Mouse (Mus musculus): ENCODE data around the gene Syt12.

Gene Syt12

GRCm38 (mm10) chr19:4477345-4478189 is at the start of gene Syt12:
Gene Syt12 (minus strand): TSS chr19:4477447.
- DNase-seq (ENCODE audit: low spot score in 2 of 2): peak; percentile 38 to 61

DNA sequence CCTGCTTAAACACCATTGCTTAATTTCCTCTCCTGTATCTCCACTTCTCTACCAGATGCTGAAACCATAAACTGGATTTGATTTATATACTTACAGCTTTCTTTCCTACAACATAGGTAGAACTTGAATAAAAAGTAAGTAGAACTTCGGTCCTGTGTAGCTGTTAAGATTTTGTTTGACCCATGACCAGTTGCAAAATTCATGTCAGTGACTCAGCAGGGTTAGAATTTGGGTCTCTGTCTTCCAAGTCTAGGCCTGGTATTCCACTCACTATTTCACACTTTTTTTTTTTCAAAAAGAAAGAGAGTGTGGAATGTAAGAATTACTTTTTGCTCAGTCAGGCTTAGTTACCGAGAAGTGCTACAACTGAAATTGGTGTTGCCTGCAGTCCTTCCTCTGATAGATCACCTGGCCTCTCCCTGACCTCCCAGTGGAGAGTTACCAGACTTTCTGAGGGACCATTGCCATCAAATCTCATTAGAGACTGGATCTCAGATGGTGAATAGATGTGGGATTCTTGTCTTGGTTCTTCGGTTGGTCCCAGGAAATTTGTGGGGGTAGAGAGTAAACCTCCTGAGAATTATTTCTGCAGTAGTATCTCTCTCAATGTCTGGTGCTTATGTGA is 44.3 kb upstream of the Syt12 start:
- no peak for DNase-seq (ENCODE audit: low spot score in 2 of 2)

- DNase-seq (ENCODE audit: low spot score in 2 of 2): no peak
Measured at GRCm38 (mm10) chr19:4517483-4517882, 40.2 kb upstream of the Syt12 start.

- DNase-seq (ENCODE audit: low spot score in 2 of 2): no peak
Measured at GRCm38 (mm10) chr19:4516288-4516687, 39.0 kb upstream of the Syt12 start.

DNA sequence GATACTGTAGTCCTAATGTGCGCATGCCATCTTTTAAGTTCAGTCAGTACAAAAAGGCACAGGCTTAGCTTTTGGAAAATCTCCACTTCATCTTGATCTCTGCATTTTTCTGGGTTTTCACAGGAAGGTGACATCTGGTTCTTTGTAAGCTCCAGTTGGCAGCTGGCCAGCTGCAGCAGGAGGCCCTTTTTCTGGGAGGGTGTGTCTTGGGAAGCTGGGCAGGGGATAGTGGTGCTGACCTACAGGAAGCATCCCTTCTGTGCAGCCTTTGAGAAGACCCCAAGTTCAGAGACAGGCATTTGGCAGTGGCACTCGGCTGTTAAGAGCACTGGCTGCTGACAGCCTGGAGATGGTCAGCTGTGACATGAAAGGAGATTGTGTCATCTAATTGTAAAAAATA is 38.5 kb upstream of the Syt12 start:
- no peak for DNase-seq (ENCODE audit: low spot score in 2 of 2)

- DNase-seq (ENCODE audit: low spot score in 2 of 2): no peak
Measured at GRCm38 (mm10) chr19:4513236-4513858, 36.1 kb upstream of the Syt12 start.

DNA sequence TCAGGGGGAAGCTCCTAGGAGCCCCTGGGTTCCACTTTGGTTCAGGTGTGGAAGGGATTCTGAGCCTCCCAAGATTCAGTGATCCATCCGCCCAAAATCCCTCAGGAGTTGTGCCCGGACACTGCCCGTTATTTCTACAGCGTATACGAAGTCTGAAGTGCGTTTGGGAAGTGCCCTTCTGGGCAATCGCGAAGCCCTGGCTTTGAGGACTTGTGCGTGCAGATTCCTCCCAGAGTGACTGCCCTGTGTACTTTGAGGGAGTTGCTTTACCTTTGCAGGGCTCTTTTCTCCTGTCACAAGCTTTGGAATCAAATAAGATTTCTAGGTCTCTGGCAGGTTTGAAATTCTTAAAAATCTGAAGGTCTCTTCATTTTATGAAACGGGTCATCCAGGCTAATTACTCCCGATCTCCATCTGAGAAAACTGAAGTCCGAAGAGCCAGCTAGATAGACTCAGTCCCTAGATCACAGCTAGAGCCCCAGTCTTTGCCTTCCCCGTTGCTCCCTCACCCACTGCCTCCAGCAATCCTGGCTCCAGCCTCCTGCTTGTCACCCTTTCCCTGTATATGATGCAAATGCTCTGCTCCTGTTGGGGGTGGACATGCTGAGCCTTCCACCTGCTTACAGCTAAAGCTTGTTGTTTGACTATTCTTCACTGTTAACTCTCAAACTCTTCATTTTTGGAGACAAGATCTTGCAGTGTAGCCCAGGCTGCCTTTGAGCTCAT is 34.0 kb upstream of the Syt12 start:
- no peak for DNase-seq (ENCODE audit: low spot score in 2 of 2)

- peak; percentile 98 to 99 for DNase-seq (ENCODE audit: low spot score in 2 of 2)
Measured at GRCm38 (mm10) chr19:4509986-4510963, 33.0 kb upstream of the Syt12 start, which contains the start of gene Pcx. Gene Pcx (plus strand): TSS chr19:4510472.

- no peak for DNase-seq (ENCODE audit: low spot score in 2 of 2)
Measured at GRCm38 (mm10) chr19:4507746-4508145, 30.5 kb upstream of the Syt12 start.

DNA sequence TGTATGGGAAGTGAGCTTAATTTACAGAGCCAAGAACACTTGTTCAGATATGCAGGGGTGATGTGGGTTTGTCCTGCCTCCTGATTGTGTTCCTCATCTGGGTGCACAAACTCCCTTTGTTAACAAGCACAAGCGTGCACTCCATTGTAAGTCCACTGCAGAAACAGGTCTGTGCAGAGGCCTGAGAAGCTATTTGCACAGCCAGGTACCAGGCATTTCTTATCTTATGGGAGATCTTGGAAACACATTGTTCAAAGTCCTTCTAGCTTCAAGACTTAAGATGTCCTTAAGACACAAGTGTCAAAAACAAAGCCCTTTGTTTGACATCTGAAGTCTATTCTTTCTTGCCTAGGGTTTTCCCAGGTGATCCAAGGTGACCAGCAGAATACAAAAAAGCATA is 27.6 kb upstream of the Syt12 start:
- DNase-seq (ENCODE audit: low spot score in 2 of 2): no peak

DNA sequence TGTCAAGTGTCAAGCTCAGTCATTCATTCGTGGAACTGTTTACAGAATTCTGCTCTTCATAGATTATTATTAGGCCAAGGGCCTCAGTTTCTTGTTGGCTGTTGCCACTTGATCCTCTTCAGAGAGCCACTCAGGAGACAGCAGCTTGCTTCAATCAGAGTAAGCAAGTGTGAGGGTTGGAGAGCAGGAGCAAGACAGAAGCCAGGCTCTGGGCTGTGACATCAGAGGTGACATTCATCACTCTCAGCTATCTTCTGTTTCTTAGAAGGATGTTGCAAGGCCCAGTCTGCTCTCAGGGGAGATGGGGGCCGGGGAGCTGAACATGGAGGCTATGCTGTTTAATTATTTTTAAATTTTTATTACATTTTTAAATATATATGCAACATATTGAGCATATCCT is 25.5 kb upstream of the Syt12 start:
- no peak for DNase-seq (ENCODE audit: low spot score in 2 of 2)

- no peak for DNase-seq (ENCODE audit: low spot score in 2 of 2)
Measured at GRCm38 (mm10) chr19:4498062-4498933, 21.1 kb upstream of the Syt12 start, which contains the start of gene 2010003K11Rik. Gene 2010003K11Rik (minus strand): TSS chr19:4498583.

GRCm38 (mm10) chr19:4497263-4497973 is 20.2 kb upstream of the Syt12 start:
- peak in 1 of 2 experiments; percentile 69 for DNase-seq (ENCODE audit: low spot score in 2 of 2)

- no peak for DNase-seq (ENCODE audit: low spot score in 2 of 2)
Measured at GRCm38 (mm10) chr19:4496535-4497262, 19.5 kb upstream of the Syt12 start.

DNA sequence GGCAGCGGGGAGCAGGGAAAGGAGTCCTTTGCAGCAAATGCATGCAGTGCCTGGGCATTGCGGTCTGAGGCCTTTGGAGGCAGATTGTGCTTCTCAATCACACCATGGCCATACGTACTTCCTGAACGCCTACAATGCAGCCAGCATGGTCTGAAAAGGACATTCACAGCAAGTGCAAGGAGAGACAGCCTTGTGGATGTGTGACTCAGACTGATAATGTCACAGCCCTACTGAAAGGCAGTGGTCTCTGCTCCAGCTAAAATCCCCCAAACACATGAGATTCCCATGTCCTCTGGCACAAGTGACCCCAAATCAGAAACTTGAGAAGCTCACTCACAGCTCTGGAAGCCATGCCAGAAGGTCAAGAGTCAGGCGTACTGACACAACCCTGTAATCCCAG is 18.6 kb upstream of the Syt12 start:
- no peak for DNase-seq (ENCODE audit: low spot score in 2 of 2)

DNA sequence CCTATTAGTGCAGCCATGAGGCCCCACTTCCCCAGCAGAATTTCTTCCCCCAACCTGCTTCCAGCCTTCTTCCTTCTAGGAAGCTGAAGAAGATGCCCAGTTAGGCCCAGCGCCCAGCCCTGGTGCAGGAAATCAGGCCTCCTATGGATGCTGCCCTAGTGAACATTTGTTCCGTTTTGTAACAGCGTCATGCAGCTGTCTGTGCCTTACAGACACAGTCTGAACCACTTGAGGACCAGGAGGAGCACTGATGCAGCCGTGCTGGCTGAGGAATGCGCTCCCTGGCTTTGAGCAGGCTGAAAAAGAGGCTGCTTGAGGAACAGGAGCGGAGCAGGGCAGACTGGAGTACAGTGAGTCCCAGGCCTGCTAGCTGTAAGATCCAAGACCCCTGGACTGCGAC is 17.5 kb upstream of the Syt12 start:
- DNase-seq (ENCODE audit: low spot score in 2 of 2): no peak

DNA sequence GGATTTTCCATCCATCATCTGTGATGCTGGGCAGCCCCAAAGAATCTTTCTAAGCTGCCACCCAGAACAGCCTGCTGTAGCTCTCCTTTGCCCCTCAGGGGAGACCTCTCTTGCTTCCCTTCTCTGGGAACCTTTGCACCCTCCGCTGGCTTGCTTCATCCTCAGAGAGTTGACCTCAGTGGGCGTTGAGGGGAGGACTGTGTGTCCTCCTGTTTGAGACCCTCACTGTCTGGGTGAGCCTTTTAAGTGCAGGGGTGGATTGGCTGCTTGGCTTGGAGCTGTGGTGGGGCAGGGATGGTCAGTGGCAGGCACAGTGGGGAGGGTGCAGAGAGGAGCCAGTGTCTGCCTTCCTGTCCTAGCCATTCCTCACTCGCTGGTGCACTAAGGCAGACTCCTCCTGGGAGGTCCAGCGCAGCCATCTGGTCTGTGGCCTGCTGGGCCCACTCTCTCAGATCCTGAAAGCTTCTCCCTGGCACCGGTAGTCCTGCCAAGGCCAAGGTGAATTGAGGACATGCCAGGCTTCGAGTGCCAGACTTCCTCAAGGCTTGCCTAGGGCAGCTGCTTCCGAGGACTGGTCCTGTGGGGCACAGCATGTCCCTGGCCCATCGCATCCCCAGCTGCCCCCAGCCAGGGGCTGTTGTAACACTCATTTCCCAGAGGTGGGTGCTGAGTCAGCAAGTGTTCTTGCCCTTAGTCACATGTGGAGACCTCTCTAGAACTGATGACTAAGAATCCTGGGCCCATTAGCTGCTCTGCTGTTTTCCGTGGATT is 15.5 kb upstream of the Syt12 start:
- peak in 1 of 2 experiments; percentile 62 for DNase-seq (ENCODE audit: low spot score in 2 of 2)

All from frontal cortex, postnatal 10 days (tissue).